Mouse (Mus musculus): ENCODE measurements around the gene Apol8. TPM values are rescaled to one million over a fixed set of nuclear protein-coding genes. Genes with fewer than 3 reads are reported as not detected.

The Apol8 gene
- polyA plus RNA-seq, 1 experiment, result not detected

- DNase-seq (ENCODE audit: low read depth, low spot score), result no peak
- WGBS, result 92% methylated on average over 21 of the region's 21 CpGs
Observed at GRCm38 (mm10) chr15:77790656-77791405, 34.0 kb upstream of the Apol8 start.

GRCm38 (mm10) chr15:77789186-77789585 lies 32.4 kb upstream of the Apol8 start:
- WGBS, result 72% methylated on average over 3 of the region's 3 CpGs
- no peak for DNase-seq (ENCODE audit: low read depth, low spot score)

GRCm38 (mm10) chr15:77788356-77788755 lies 31.6 kb upstream of the Apol8 start:
- DNase-seq (ENCODE audit: low read depth, low spot score), result no peak
- 55% methylated on average over 6 of the region's 6 CpGs for WGBS

GRCm38 (mm10) chr15:77785807-77786206 lies 29.0 kb upstream of the Apol8 start:
- no peak for DNase-seq (ENCODE audit: low read depth, low spot score)
- 42% methylated on average over 1 of the region's 1 CpGs for WGBS

GRCm38 (mm10) chr15:77784039-77784824 lies 27.4 kb upstream of the Apol8 start:
- WGBS, result 34% methylated on average over 22 of the region's 22 CpGs
- DNase-seq (ENCODE audit: low read depth, low spot score), result no peak

GRCm38 (mm10) chr15:77782449-77783014 lies 25.7 kb upstream of the Apol8 start:
- DNase-seq (ENCODE audit: low read depth, low spot score), result peak; percentile 45
- WGBS, result 71% methylated on average over 11 of the region's 11 CpGs

- DNase-seq (ENCODE audit: low read depth, low spot score), result no peak
- 67% methylated on average over 20 of the region's 20 CpGs for WGBS
Observed at GRCm38 (mm10) chr15:77775186-77775963, 18.6 kb upstream of the Apol8 start.

GRCm38 (mm10) chr15:77774303-77774702 lies 17.5 kb upstream of the Apol8 start:
- WGBS, result 93% methylated on average over 10 of the region's 10 CpGs
- DNase-seq (ENCODE audit: low read depth, low spot score), result no peak

- no peak for DNase-seq (ENCODE audit: low read depth, low spot score)
- 79% methylated on average over 19 of the region's 19 CpGs for WGBS
Observed at GRCm38 (mm10) chr15:77773099-77773915, 16.5 kb upstream of the Apol8 start.

- DNase-seq (ENCODE audit: low read depth, low spot score), result no peak
- 93% methylated on average over 9 of the region's 9 CpGs for WGBS
Observed at GRCm38 (mm10) chr15:77770942-77771341, 14.1 kb upstream of the Apol8 start.

GRCm38 (mm10) chr15:77770341-77770740 lies 13.5 kb upstream of the Apol8 start:
- no peak for DNase-seq (ENCODE audit: low read depth, low spot score)
- WGBS, result 80% methylated on average over 5 of the region's 5 CpGs

- DNase-seq (ENCODE audit: low read depth, low spot score), result no peak
- WGBS, result 87% methylated on average over 11 of the region's 11 CpGs
Observed at GRCm38 (mm10) chr15:77766981-77767380, 10.2 kb upstream of the Apol8 start.

GRCm38 (mm10) chr15:77765484-77766093 lies 8.8 kb upstream of the Apol8 start:
- DNase-seq (ENCODE audit: low read depth, low spot score), result no peak
- WGBS, result 79% methylated on average over 16 of the region's 16 CpGs

GRCm38 (mm10) chr15:77764391-77765006 lies 7.7 kb upstream of the Apol8 start:
- 60% methylated on average over 13 of the region's 13 CpGs for WGBS
- no peak for DNase-seq (ENCODE audit: low read depth, low spot score)

GRCm38 (mm10) chr15:77763702-77764101 lies 6.9 kb upstream of the Apol8 start:
- no peak for DNase-seq (ENCODE audit: low read depth, low spot score)
- 68% methylated on average over 11 of the region's 11 CpGs for WGBS

- 89% methylated on average over 16 of the region's 16 CpGs for WGBS
Observed at GRCm38 (mm10) chr15:77763050-77763449, 6.2 kb upstream of the Apol8 start.

GRCm38 (mm10) chr15:77761561-77762380 lies 5.0 kb upstream of the Apol8 start:
- WGBS, result 70% methylated on average over 22 of the region's 22 CpGs
- no peak for DNase-seq (ENCODE audit: low read depth, low spot score)

More at GRCm38 (mm10) chr15:77763050-77763449, 6.2 kb upstream of the Apol8 start:
- DNase-seq (ENCODE audit: low read depth, low spot score), result no peak
